Mouse (Mus musculus) thymus, adult 2 months (tissue): ENCODE measurements around the gene Akr1b8.

Experiments used
- CTCF ChIP-seq: fragments of 200-500 bp; IDR thresholded peaks from 2 replicates; pipeline ENCODE4 v1.5.1; 2012; ENCODE audit warnings: mild to moderate bottlenecking, control low read depth, low read length, moderate library complexity, borderline replicate concordance; ENCODE audit not compliant: control insufficient read depth, poor library complexity, insufficient read depth; ENCODE audit errors: extremely low read depth
- POLR2A ChIP-seq: fragments of 200-500 bp; IDR thresholded peaks from 2 replicates; pipeline ENCODE4 v1.6.1; 2012; ENCODE audit warnings: mild to moderate bottlenecking, low read length, control low read depth, moderate library complexity; ENCODE audit not compliant: control insufficient read depth, poor library complexity, insufficient read depth; ENCODE audit errors: extremely low read depth

GRCm38 (mm10) chr6:34412023-34412422 lies 58.1 kb downstream of the Akr1b8 start, which contains the start of gene Akr1b7:
- no peak for TF ChIP-seq CTCF
- TF ChIP-seq POLR2A = no peak
